Mouse (Mus musculus) stomach, postnatal 0 days (tissue): ENCODE measurements at regions not wholly inside any gene's neighbourhood (a gene's known extent, or its start where the extent isn't known, plus 50 kb on each side); places are given as distances from the start of the nearest gene placed in this dataset.

Source experiments
- CTCF ChIP-seq: IDR thresholded peaks from 2 replicates; pipeline ENCODE4 v1.5.1; 2016; ENCODE audit warnings: antibody characterized with exemption, low read depth, mild to moderate bottlenecking, moderate library complexity
- EP300 ChIP-seq: optimal IDR thresholded peaks from 2 replicates; pipeline ENCODE3; 2016; ENCODE audit warnings: antibody characterized with exemption

DNA sequence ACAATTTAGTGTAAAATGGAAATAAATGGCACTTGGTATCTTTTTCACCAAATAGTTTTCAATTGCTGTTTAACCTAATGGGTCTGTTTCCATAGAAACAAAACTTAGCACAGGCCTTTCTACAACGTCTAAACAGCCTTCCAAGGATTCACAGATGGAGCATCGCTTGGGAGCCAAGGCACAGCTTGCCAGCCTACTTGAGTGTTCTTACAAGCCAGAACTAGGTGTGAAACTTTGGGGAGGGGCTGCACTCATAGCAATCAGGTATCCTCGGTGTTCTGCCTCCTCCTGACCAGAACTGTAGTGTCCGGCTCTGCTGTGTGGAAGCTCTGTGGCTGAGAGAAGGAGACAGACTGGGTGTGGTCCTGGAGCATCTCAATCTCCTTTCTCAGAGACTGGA lies 99.1 kb upstream of the Far2 start:
- TF ChIP-seq CTCF: no peak
- TF ChIP-seq EP300: no peak
